Mouse (Mus musculus) fibroblast of lung, adult 2 months (primary cell): ENCODE results near the gene Gm28102.
"Not testable (repeated sequence)": the region's sequence is repeated elsewhere in the genome, so short reads cannot be mapped to it uniquely, and the experiment has no call there.

Experiments
- DNase-seq: peaks from one replicate; pipeline ENCODE4 v3.0.0-alpha.2; 2011; ENCODE audit warnings: low read depth

Gene Gm28102

GRCm38 (mm10) chrY:88053015-88053414, at the start of gene Gm28102:
Gene Gm28102 (plus strand): TSS chrY:88053315.
- DNase-seq = not testable (repeated sequence)
